Mouse (Mus musculus) urinary bladder, postnatal 4 days (tissue): ENCODE measurements around the gene Olfr1462.

Experiments used
- DNase-seq, 2 experiments: peaks; one replicate each; pipeline ENCODE4 v3.0.0; 2021 to 2022; ENCODE audit warnings: low spot score in 2 of 2

Gene Olfr1462

GRCm38 (mm10) chr19:13185434-13185833 is at the start of gene Olfr1462:
Gene Olfr1462, plus strand, starts transcription at chr19:13185734.
- DNase-seq: no peak

DNA sequence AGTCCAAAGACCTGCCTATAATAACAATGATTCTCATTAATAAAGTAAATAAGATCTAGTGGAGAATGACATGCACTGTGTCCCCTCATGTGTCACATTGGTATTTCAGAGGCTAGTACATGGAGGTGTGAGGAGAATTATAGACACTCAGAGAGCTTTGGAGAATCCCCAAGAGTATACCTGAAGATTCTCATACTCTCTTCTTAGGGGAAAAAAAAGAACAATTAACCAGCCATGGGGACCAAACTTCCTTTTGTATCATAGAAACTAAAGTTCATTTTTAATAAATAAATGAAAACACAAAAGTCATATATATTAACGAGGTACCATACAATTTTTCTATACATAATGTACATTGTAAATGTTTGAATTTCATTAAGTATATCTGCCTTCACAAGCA is 36.1 kb upstream of the Olfr1462 start, which contains the start of gene Olfr1459:
Gene Olfr1459 (minus strand): TSS at position 101 of the 400 bp plus-strand sequence.
- no peak for DNase-seq

- DNase-seq: no peak
Observed at GRCm38 (mm10) chr19:13162700-13163099, 22.8 kb upstream of the Olfr1462 start, which contains the start of gene Olfr1461. Gene Olfr1461, plus strand, starts transcription at chr19:13163000.

- DNase-seq: no peak
Observed at GRCm38 (mm10) chr19:13221666-13222065, 36.1 kb downstream of the Olfr1462 start.

GRCm38 (mm10) chr19:13231028-13231427 is 45.5 kb downstream of the Olfr1462 start, which contains the start of gene Olfr1463:
Gene Olfr1463, plus strand, starts transcription at chr19:13231328.
- DNase-seq: no peak
